Mouse (Mus musculus) liver, embryonic 14.5 days (tissue): ENCODE measurements around the gene Zdhhc17. TPM values are rescaled to one million over a fixed set of nuclear protein-coding genes. Genes with fewer than 3 reads are reported as not detected.

Source experiments
- ATAC-seq: fragments of 200-750 bp; cut with Nextera tagmentation; 2 replicates; pipeline ENCODE4 v1.8.0; 2017; ENCODE audit warnings: moderate number of reproducible peaks, mild to moderate bottlenecking, moderate library complexity; ENCODE audit not compliant: insufficient read depth
- DNase-seq, 3 experiments: peaks; one replicate each; pipeline ENCODE4 v3.0.0-alpha.2; 2012 to 2013; ENCODE audit warnings: low read depth in 3 of 3, low spot score in 3 of 3
- H3K27ac ChIP-seq: fragments of 300-500 bp; sonication (generic); 2 replicates; pipeline ENCODE4 v1.5.1; 2014; ENCODE audit warnings: moderate library complexity, mild to moderate bottlenecking, control low read depth, inconsistent platforms
- H3K27me3 ChIP-seq: fragments of 300-500 bp; sonication (generic); 2 replicates; pipeline ENCODE4 v1.6.1; 2014; ENCODE audit warnings: mild to moderate bottlenecking, low read length, moderate library complexity; ENCODE audit not compliant: control insufficient read depth, insufficient read depth
- H3K36me3 ChIP-seq: fragments of 300-500 bp; sonication (generic); replicated peaks from 2 replicates; pipeline ENCODE4 v1.6.1; 2014; ENCODE audit warnings: low read depth; ENCODE audit not compliant: control insufficient read depth, insufficient read depth
- H3K4me1 ChIP-seq, 2 experiments: fragments of 200-500 bp in 1 of 2; fragments of 300-500 bp in 1 of 2; sonication (generic) in 1 of 2; replicated peaks; 2 replicates each; pipeline ENCODE4 v1.6.1; 2012 to 2014; ENCODE audit warnings: antibody characterized with exemption in 1 of 2, inconsistent platforms in 1 of 2, low read length in 1 of 2; ENCODE audit not compliant: control insufficient read depth in 2 of 2, insufficient read depth in 2 of 2
- H3K4me2 ChIP-seq: fragments of 300-500 bp; sonication (generic); 2 replicates; pipeline ENCODE4 v1.6.1; 2014; ENCODE audit warnings: low read depth, mild to moderate bottlenecking, control low read depth, moderate library complexity
- H3K4me3 ChIP-seq, 2 experiments: fragments of 200-500 bp in 1 of 2; fragments of 300-500 bp in 1 of 2; sonication (generic) in 1 of 2; 2 replicates each; pipeline ENCODE4 v1.5.1; 2012 to 2014; ENCODE audit warnings: low read depth in 2 of 2, low read length in 2 of 2, mild to moderate bottlenecking in 2 of 2, control low read depth in 1 of 2, inconsistent platforms in 1 of 2, moderate library complexity in 1 of 2; ENCODE audit not compliant: insufficient read depth in 1 of 2
- H3K9ac ChIP-seq: fragments of 300-500 bp; sonication (generic); replicated peaks from 2 replicates; pipeline ENCODE4 v1.6.1; 2014; ENCODE audit warnings: mild to moderate bottlenecking, control low read depth, moderate library complexity
- H3K9me3 ChIP-seq: fragments of 300-500 bp; sonication (generic); 2 replicates; pipeline ENCODE4 v1.6.1; 2016; ENCODE audit warnings: low read length, mixed read lengths; ENCODE audit not compliant: control insufficient read depth
- CTCF ChIP-seq: IDR thresholded peaks from 2 replicates; pipeline ENCODE4 v1.5.1; 2016; ENCODE audit warnings: antibody characterized with exemption, low read depth, control low read depth
- EP300 ChIP-seq: IDR thresholded peaks from 2 replicates; pipeline ENCODE4 v1.6.1; 2016; ENCODE audit warnings: antibody characterized with exemption, low read depth
- WGBS: fragments of 180-500 bp; shearing (Covaris S2); extraction: QIAGEN DNeasy Blood & Tissue Kit; methylation state at CpG from one replicate; pipeline ENCODE4 v1.1.7; 2014; ENCODE audit not compliant: insufficient replicate concordance; 5-methylcytosine and 5-hydroxymethylcytosine counted together
- polyA plus RNA-seq, 2 experiments: library from polyadenylated mRNA; depleted of rRNA in 1 of 2; stranded (reverse) in 1 of 2; unstranded in 1 of 2; fragments of >200 nt; fragmentation: Nextera tagmentation in 1 of 2; extraction: Ambion mirVana in 1 of 2; gene quantifications; 2 replicates each; pipeline versions ENCODE4 v1.2.1 to v1.2.3; 2012 to 2014

Zdhhc17 gene
- polyA plus RNA-seq, 2 experiments = 4.0 to 5.9 TPM

DNA sequence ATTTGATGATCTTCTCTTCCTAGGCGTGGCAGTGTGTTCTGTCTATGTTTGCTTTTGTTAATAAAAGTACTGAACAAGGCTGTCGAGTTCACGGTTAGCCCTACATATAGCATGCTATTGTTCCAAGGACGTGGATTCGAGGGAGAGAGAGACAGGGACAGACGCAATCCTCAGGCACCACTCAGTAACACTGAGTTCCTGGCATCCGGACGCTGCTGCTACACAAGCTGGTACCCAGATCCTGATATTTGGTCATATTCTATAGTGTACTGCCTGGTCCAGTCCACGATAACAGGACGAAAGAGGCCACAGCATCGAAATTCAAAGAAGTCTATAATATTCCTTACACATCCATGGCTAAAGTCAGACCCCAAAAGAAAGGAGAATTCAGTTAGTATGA lies 65.8 kb downstream of the Zdhhc17 start:
- TF ChIP-seq EP300 (no peak), CTCF (no peak)
- H3K36me3 ChIP-seq = no peaks in the 10 kb centered on the region
- 76% methylated on average over 11 of the region's 11 CpGs for WGBS
- H3K27ac ChIP-seq = no peak overlapping the region
- H3K4me1 ChIP-seq = no peaks in the 10 kb centered on the region
- ATAC-seq (no peak), DNase-seq (no peak)
- no peak overlapping the region for H3K4me3 ChIP-seq
- no peaks in the 10 kb centered on the region for H3K9me3 ChIP-seq
- H3K4me2 ChIP-seq = no peak overlapping the region
- H3K27me3 ChIP-seq = no peaks in the 10 kb centered on the region
- H3K9ac ChIP-seq = no peak overlapping the region

DNA sequence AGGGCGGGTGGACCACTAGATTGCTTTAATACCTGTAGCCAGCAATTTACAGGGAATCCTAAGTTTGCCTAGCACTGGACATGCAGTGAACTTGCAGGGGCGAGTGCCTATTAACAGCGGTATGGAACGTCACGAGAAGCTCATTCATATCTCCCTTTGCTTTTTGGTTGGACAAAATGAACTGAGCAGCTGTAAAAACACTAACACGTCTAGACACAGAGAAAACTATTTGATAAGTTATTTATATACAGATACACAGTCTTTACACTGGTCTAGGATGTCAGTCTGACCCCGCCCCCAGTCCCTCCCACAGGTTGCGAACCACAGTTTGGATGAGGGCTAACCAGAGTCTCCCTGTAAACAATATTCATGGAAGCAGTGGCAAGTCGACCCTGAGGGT lies 67.1 kb downstream of the Zdhhc17 start:
- H3K27me3 ChIP-seq = no peaks in the 10 kb centered on the region
- no peak overlapping the region for H3K4me2 ChIP-seq
- TF ChIP-seq CTCF (no peak), EP300 (no peak)
- no peaks in the 10 kb centered on the region for H3K4me1 ChIP-seq
- no peaks in the 10 kb centered on the region for H3K36me3 ChIP-seq
- H3K9me3 ChIP-seq = no peaks in the 10 kb centered on the region
- H3K9ac ChIP-seq = no peak overlapping the region
- 77% methylated on average over 9 of the region's 9 CpGs for WGBS
- ATAC-seq = no peak
- H3K4me3 ChIP-seq = no peak overlapping the region
- no peak overlapping the region for H3K27ac ChIP-seq
- DNase-seq = no peak

DNA sequence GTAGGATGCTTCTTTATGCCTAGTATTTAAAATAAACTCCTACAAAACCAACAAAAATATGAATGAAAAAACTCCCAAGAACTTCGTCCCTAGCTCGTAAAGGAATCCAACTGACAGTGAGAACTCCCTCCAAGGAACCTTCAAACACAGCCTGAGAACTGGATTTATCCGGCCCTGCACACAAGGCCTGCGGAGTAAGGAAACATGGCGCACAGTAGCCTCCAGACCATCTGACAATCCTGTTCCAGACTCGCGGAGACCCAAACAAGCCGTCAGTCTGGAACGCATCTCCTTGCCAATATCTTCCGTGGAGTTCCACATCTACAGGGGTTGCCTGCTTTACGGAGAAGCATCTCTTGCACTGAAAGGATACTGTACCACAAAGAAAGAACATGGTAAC lies 68.0 kb downstream of the Zdhhc17 start:
- Histone ChIP-seq H3K4me3 (no peak overlapping the region), H3K27ac (no peak overlapping the region), H3K9ac (no peak overlapping the region), H3K9me3 (no peaks in the 10 kb centered on the region), H3K4me2 (no peak overlapping the region), H3K4me1 (no peaks in the 10 kb centered on the region), H3K27me3 (no peaks in the 10 kb centered on the region), H3K36me3 (no peaks in the 10 kb centered on the region)
- 86% methylated on average over 11 of the region's 11 CpGs for WGBS
- no peak for TF ChIP-seq EP300
- no peak for TF ChIP-seq CTCF
- ATAC-seq (no peak), DNase-seq (no peak)

- H3K4me1 ChIP-seq = no peaks in the 10 kb centered on the region
- H3K36me3 ChIP-seq = no peaks in the 10 kb centered on the region
- TF ChIP-seq CTCF (0 out of 2 replicates have a peak, but pooled peaks have one; percentile 9), EP300 (no peak)
- no peak overlapping the region for H3K4me3 ChIP-seq
- no peaks in the 10 kb centered on the region for H3K9me3 ChIP-seq
- H3K9ac ChIP-seq = no peak overlapping the region
- no peak overlapping the region for H3K4me2 ChIP-seq
- no peak overlapping the region for H3K27ac ChIP-seq
- WGBS = 69% methylated on average over 13 of the region's 13 CpGs
- DNase-seq (no peak), ATAC-seq (no peak)
- no peaks in the 10 kb centered on the region for H3K27me3 ChIP-seq
Measured at GRCm38 (mm10) chr10:110940740-110941398, 69.1 kb downstream of the Zdhhc17 start.

GRCm38 (mm10) chr10:110939717-110940116 lies 70.2 kb downstream of the Zdhhc17 start:
- Histone ChIP-seq H3K27ac (no peak overlapping the region), H3K36me3 (no peaks in the 10 kb centered on the region), H3K27me3 (no peaks in the 10 kb centered on the region), H3K4me1 (peaks cover 0 to 3% of the 10 kb centered on the region in 2 experiments; a peak in 2 of 4 replicates), H3K4me3 (no peak overlapping the region), H3K9ac (no peak overlapping the region), H3K4me2 (no peak overlapping the region), H3K9me3 (no peaks in the 10 kb centered on the region)
- TF ChIP-seq EP300 = no peak
- TF ChIP-seq CTCF = no peak
- 80% methylated on average over 4 of the region's 4 CpGs for WGBS
- DNase-seq (no peak), ATAC-seq (no peak)
